7 mouse cellular contexts compared by ENCODE assay signal in genomic region chr13:73626745-73627549, GRCm38 (mm10). TPM values are rescaled to one million over a fixed set of nuclear protein-coding genes. Genes with fewer than 3 reads are reported as not detected.
DNase-seq lines count a peak whose midpoint lies in the region; ATAC-seq and TF ChIP-seq lines count a peak whose summit lies in the region.

Gene Tert, plus strand, starts transcription at chr13:73626911.

- TF ChIP-seq POLR2A in cerebellum, adult 2 months (IDR thresholded peaks at IDR 0.05; ENCODE audit: borderline replicate concordance, insufficient read depth, low read length) = no peak

- peak within 1 kb of the TSS; percentile 46 for H3K4me3 ChIP-seq in cerebellum, adult 2 months (replicated peaks; ENCODE audit: insufficient read depth, low read depth, low read length)
- H3K4me3 ChIP-seq in limb, embryonic 11.5 days (ENCODE audit: low read depth, low read length) = peak within 1 kb of the TSS; percentile 59
- peak within 1 kb of the TSS; percentile 47 for H3K4me3 ChIP-seq in midbrain, embryonic 12.5 days

- H3K4me1 ChIP-seq in cerebellum, adult 2 months (ENCODE audit: control insufficient read depth, insufficient read depth, low read length) = 0 out of 2 replicates have a peak, but pooled peaks cover 5% of the 10 kb centered on the region
- H3K4me1 ChIP-seq in limb, embryonic 11.5 days (ENCODE audit: control insufficient read depth, insufficient read depth, low read length) = peaks cover 6% of the 10 kb centered on the region; the same call in 1 of the 2 replicates
- H3K4me1 ChIP-seq in midbrain, embryonic 12.5 days = peaks cover 11% of the 10 kb centered on the region

- peak; percentile 81; the same call in 1 of the 2 replicates for ATAC-seq in limb, embryonic 11.5 days (ENCODE audit: insufficient number of reproducible peaks, low FRiP score, low TSS enrichment, low read depth)
- peak; percentile 87 for ATAC-seq in midbrain, embryonic 12.5 days (ENCODE audit: low FRiP score, low read depth)

- DNase-seq in ZHBTc4 (ENCODE audit: low read depth, low spot score) = peak; percentile 96
- DNase-seq in cerebellum, adult 2 months = peak; percentile 36 to 44
- peak; percentile 72 for DNase-seq in forelimb bud, embryonic 11.5 days (ENCODE audit: low read depth, low spot score)
- peak; percentile 82 for DNase-seq in induced T-regulatory cell, adult 2 months (ENCODE audit: low read depth)
- DNase-seq in limb, embryonic 11.5 days (ENCODE audit: low spot score) = peak; percentile 84
- DNase-seq in spleen, adult 18-20 months = peak; percentile 36 to 58

- H3K4me2 ChIP-seq in limb, embryonic 11.5 days (ENCODE audit: low read depth, severe bottlenecking) = peak within 1 kb of the TSS; percentile 93
- peak within 1 kb of the TSS; percentile 73 for H3K4me2 ChIP-seq in midbrain, embryonic 12.5 days (replicated peaks)

- peak within 1 kb of the TSS; percentile 82 for H3K9ac ChIP-seq in limb, embryonic 11.5 days (ENCODE audit: low read length)
- H3K9ac ChIP-seq in midbrain, embryonic 12.5 days (replicated peaks) = peak within 1 kb of the TSS; percentile 57

- no peak within 1 kb of the TSS for H3K27ac ChIP-seq in cerebellum, adult 2 months (ENCODE audit: insufficient read depth, low read length)
- no peak within 1 kb of the TSS for H3K27ac ChIP-seq in limb, embryonic 11.5 days (replicated peaks; ENCODE audit: low read depth, low read length)
- H3K27ac ChIP-seq in midbrain, embryonic 12.5 days (replicated peaks) = no peak within 1 kb of the TSS

- H3K36me3 ChIP-seq in limb, embryonic 11.5 days (ENCODE audit: control insufficient read depth, insufficient read depth, low read length) = no peaks in the 10 kb centered on the region; the same call in 1 of the 2 replicates
- H3K36me3 ChIP-seq in midbrain, embryonic 12.5 days = peaks cover 11% of the 10 kb centered on the region

- no peaks in the 10 kb centered on the region for H3K27me3 ChIP-seq in cerebellum, adult 2 months (ENCODE audit: control insufficient read depth, insufficient read depth, low read length)
- H3K27me3 ChIP-seq in limb, embryonic 11.5 days (ENCODE audit: control insufficient read depth, insufficient read depth, low read length) = no peaks in the 10 kb centered on the region
- no peaks in the 10 kb centered on the region for H3K27me3 ChIP-seq in midbrain, embryonic 12.5 days

- 10% methylated on average over 47 of the region's 47 CpGs for WGBS in cerebellum, adult 2 months
- WGBS in limb, embryonic 11.5 days = 9% methylated on average over 47 of the region's 47 CpGs
- 9% methylated on average over 47 of the region's 47 CpGs for WGBS in midbrain, embryonic 12.5 days

- peak; percentile 32; the same call in 1 of the 2 replicates for TF ChIP-seq CTCF in cerebellum, adult 2 months (IDR thresholded peaks at IDR 0.05; ENCODE audit: borderline replicate concordance, insufficient read depth, low read depth, low read length)

- no peaks in the 10 kb centered on the region for H3K9me3 ChIP-seq in limb, embryonic 11.5 days (ENCODE audit: control insufficient read depth, low read length)
- no peaks in the 10 kb centered on the region for H3K9me3 ChIP-seq in midbrain, embryonic 12.5 days

RNA-seq across cellular contexts. Expression of gene Tert, which starts in this region (rescaled TPM):
- polyA plus RNA-seq in cerebellum, adult 2 months (2012; rRNA removed) = 1.4 TPM in 2 replicates
- 9.4 and 10.2 TPM in 2 replicates for polyA plus RNA-seq in limb, embryonic 11.5 days (2014; fragmentation: Nextera tagmentation; extraction: Ambion mirVana)
- 6.3 and 6.9 TPM in 2 replicates for polyA plus RNA-seq in midbrain, embryonic 12.5 days (2016; fragmentation: Nextera tagmentation; extraction: Ambion mirVana)

Comparison
In these comparisons a context has a peak if more than half of its experiments do, and no peak if none do; other contexts are left out.
1. DNase-seq: peak in every context shown above with its lines; median percentile 96 in ZHBTc4; 84 in limb, embryonic 11.5 days; 82 in induced T-regulatory cell, adult 2 months; 72 in forelimb bud, embryonic 11.5 days; 47 in spleen, adult 18-20 months; 40 in cerebellum, adult 2 months.